Mouse (Mus musculus): ENCODE data around the gene Lamb3.

Gene Lamb3

DNA sequence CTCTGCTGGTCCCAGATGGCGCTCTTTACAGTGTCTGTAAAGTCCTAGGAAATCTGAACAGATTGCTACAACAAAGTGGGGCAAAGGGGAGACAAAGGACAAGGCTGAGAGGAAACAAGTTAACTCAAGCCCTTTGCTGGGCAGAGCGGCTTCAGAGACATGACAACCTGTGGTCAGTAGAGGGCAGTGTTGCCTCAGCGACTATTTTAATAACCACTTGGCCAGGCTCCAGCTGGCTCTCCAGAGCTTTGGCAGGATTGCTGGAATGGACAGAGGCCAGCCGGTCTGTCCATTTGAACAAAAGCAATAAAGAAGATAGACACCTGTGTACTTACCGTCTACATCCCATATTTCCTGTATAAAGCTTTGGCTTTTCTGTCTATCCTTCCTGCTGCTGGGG, 178.6 kb downstream of the Lamb3 start:
- peak; percentile 47 for DNase-seq (ENCODE audit: low spot score)

DNA sequence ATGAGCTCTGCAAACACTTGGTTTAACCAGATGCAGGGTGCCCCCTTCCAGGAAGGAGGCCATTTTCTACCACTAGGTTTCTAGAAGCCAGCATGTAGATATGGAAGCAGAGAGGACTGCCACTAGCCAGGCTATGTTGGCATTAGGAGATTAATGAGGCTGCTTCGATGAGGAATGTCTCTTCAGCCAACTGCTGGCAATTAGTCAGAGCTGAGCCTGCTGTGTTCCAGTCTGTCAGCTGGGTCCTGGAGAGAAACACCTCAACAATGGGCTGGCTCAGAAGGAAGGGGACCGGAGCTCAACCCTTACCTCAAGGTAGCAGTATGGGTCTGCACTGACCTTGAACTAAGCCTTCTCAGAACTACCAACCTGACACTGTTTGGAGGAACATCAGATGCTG, 179.7 kb downstream of the Lamb3 start:
- no peak for DNase-seq (ENCODE audit: low spot score)

- no peak for DNase-seq (ENCODE audit: low spot score)
These were observed 182.0 kb downstream of the Lamb3 start for GRCm38 (mm10) chr1:193389505-193389904.

DNA sequence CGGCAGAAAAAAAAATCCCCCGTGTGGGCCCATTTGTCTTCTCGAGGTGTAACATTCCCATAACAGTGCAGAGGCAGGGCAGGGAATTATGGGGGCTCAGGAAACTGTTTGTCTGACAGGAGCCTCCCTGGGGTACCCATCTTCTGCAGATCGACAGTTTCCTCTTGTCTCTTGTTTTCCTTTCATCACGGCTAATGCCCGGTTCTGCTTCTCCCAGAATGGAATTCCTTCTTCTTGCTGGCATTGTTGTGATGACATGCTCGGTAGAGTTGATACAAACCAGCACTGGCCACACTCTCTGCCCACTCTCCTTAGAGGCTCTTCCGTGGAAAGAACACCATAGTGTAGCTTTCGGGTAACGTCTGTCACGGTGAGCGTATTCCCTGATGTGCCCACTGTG, 182.5 kb downstream of the Lamb3 start:
- DNase-seq (ENCODE audit: low spot score) = no peak

- DNase-seq (ENCODE audit: low spot score) = no peak
These were observed 184.8 kb downstream of the Lamb3 start for GRCm38 (mm10) chr1:193392266-193392665.
